Mouse (Mus musculus): ENCODE results near the gene Ubqln4. TPM values are rescaled to one million over a fixed set of nuclear protein-coding genes. Genes with fewer than 3 reads are reported as not detected.

Gene Ubqln4
- total and polyA plus RNA-seq, 3 experiments: 43.6 to 171 (median 83.0) TPM

GRCm38 (mm10) chr3:88563442-88563841 lies 9.9 kb downstream of the Ubqln4 start:
- DNase-seq (ENCODE audit: low read depth, low spot score): no peak
- H3K9ac ChIP-seq (ENCODE audit: control insufficient read depth, low read depth, low read length, poor library complexity, severe bottlenecking): no peak overlapping the region
- no peaks in the 10 kb centered on the region for H3K27me3 ChIP-seq (ENCODE audit: control insufficient read depth in 1 of 2, insufficient read depth in 2 of 2, low read length in 2 of 2)
- H3K9me3 ChIP-seq (replicated peaks; ENCODE audit: insufficient read depth, low read length): no peaks in the 10 kb centered on the region
- no peaks in the 10 kb centered on the region for H3K79me2 ChIP-seq (ENCODE audit: control insufficient read depth, insufficient read depth, low read length, poor library complexity)
- H3K27ac ChIP-seq (ENCODE audit: control insufficient read depth, low read depth, low read length): no peak overlapping the region
- no peaks in the 10 kb centered on the region for H3K4me1 ChIP-seq (ENCODE audit: control insufficient read depth in 1 of 2, insufficient read depth in 2 of 2, low read length in 2 of 2)
- TF ChIP-seq POLR2AphosphoS5 (IDR thresholded peaks at IDR 0.05; ENCODE audit: borderline replicate concordance, low read depth, low read length) (no peak), SIN3A (IDR thresholded peaks at IDR 0.05; ENCODE audit: low read length) (no peak)
- H3K4me3 ChIP-seq (ENCODE audit: control insufficient read depth in 1 of 2, insufficient read depth in 1 of 2, low read depth in 2 of 2, low read length in 2 of 2): no peak overlapping the region
- H3K36me3 ChIP-seq (ENCODE audit: control insufficient read depth in 1 of 2, insufficient read depth in 2 of 2, low read length in 2 of 2): peaks cover 0 to 47% of the 10 kb centered on the region in 2 experiments; a peak in 2 of 4 replicates

DNA sequence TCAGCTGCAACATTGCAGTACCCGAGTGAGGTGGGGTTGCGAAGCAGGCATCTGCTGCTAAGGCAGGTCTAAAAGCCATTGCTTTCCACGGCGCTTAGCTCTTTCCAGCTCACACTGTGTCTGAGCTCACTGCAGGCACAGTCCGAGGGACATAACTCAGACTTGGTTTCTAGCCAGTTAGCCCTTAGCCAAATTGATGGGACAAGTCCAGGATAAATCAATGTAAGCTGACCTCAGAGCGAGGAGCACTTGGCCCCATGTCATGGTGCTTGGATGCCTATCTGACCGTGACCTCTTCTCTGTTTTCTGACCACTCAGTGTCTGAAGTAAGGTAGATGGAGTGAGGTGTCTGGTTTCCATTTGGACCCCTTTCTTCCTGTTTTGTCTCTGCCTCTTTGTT lies 10.4 kb downstream of the Ubqln4 start:
- no peaks in the 10 kb centered on the region for H3K9me3 ChIP-seq (replicated peaks; ENCODE audit: insufficient read depth, low read length)
- H3K79me2 ChIP-seq (ENCODE audit: control insufficient read depth, insufficient read depth, low read length, poor library complexity): no peaks in the 10 kb centered on the region
- H3K36me3 ChIP-seq (ENCODE audit: control insufficient read depth in 1 of 2, insufficient read depth in 2 of 2, low read length in 2 of 2): peaks cover 0 to 50% of the 10 kb centered on the region in 2 experiments; a peak in 2 of 4 replicates
- no peak for DNase-seq (ENCODE audit: low read depth, low spot score)
- H3K27me3 ChIP-seq (ENCODE audit: control insufficient read depth in 1 of 2, insufficient read depth in 2 of 2, low read length in 2 of 2): no peaks in the 10 kb centered on the region
- no peak for TF ChIP-seq ZMIZ1 (IDR thresholded peaks at IDR 0.05; ENCODE audit: low read depth, low read length)
- TF ChIP-seq ZKSCAN1 (IDR thresholded peaks at IDR 0.05; ENCODE audit: low read depth, low read length): no peak
- no peak for TF ChIP-seq MAFK (IDR thresholded peaks at IDR 0.05; ENCODE audit: borderline replicate concordance, low read depth, low read length)
- TF ChIP-seq HCFC1 (IDR thresholded peaks at IDR 0.05; ENCODE audit: low read depth, low read length): no peak
- TF ChIP-seq MYB (IDR thresholded peaks at IDR 0.05; ENCODE audit: low read depth, low read length): no peak
- TF ChIP-seq NELFE (IDR thresholded peaks at IDR 0.05; ENCODE audit: low read depth, low read length): no peak
- H3K27ac ChIP-seq (ENCODE audit: control insufficient read depth, low read depth, low read length): no peak overlapping the region
- H3K4me3 ChIP-seq (ENCODE audit: control insufficient read depth in 1 of 2, insufficient read depth in 1 of 2, low read depth in 2 of 2, low read length in 2 of 2): no peak overlapping the region
- no peak overlapping the region for H3K9ac ChIP-seq (ENCODE audit: control insufficient read depth, low read depth, low read length, poor library complexity, severe bottlenecking)
- no peaks in the 10 kb centered on the region for H3K4me1 ChIP-seq (ENCODE audit: control insufficient read depth in 1 of 2, insufficient read depth in 2 of 2, low read length in 2 of 2)

DNA sequence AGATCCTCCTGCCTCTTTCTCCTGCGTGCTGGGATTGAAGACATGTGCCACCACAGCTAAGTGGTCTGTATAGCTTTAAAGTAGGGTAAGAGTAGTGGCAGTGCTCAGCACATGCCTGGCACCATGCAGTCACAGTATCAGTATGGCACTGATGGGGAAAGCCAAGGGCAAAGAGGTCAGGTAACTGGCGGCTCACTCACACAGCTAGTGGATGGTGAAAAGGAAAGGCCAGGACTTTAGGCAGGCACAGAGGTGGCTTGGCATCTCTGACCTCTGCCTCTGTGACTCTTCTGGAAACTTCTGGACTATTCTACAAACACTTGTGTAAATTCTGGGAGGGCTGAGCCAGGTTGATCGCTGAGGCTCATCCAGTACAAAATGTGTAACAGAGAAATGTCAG lies 12.6 kb downstream of the Ubqln4 start:
- Histone ChIP-seq H3K4me3 (ENCODE audit: control insufficient read depth in 1 of 2, insufficient read depth in 1 of 2, low read depth in 2 of 2, low read length in 2 of 2) (no peak overlapping the region), H3K27me3 (ENCODE audit: control insufficient read depth in 1 of 2, insufficient read depth in 2 of 2, low read length in 2 of 2) (no peaks in the 10 kb centered on the region), H3K9ac (ENCODE audit: control insufficient read depth, low read depth, low read length, poor library complexity, severe bottlenecking) (no peak overlapping the region), H3K36me3 (ENCODE audit: control insufficient read depth in 1 of 2, insufficient read depth in 2 of 2, low read length in 2 of 2) (peaks cover 0 to 36% of the 10 kb centered on the region in 2 experiments; a peak in 2 of 4 replicates), H3K27ac (ENCODE audit: control insufficient read depth, low read depth, low read length) (no peak overlapping the region), H3K9me3 (replicated peaks; ENCODE audit: insufficient read depth, low read length) (no peaks in the 10 kb centered on the region), H3K79me2 (ENCODE audit: control insufficient read depth, insufficient read depth, low read length, poor library complexity) (no peaks in the 10 kb centered on the region), H3K4me1 (ENCODE audit: control insufficient read depth in 1 of 2, insufficient read depth in 2 of 2, low read length in 2 of 2) (no peaks in the 10 kb centered on the region)
- no peak for TF ChIP-seq MEF2A (IDR thresholded peaks at IDR 0.05; ENCODE audit: extremely low read depth, insufficient replicate concordance, low read depth, low read length, poor library complexity, severe bottlenecking)
- no peak for TF ChIP-seq MXI1 (IDR thresholded peaks at IDR 0.05; ENCODE audit: low read depth, low read length)
- no peak for TF ChIP-seq EP300 (IDR thresholded peaks at IDR 0.05; ENCODE audit: low read depth in 1 of 2, low read length in 2 of 2)
- TF ChIP-seq POLR2A (IDR thresholded peaks at IDR 0.05; ENCODE audit: control insufficient read depth in 1 of 2, insufficient read depth in 1 of 2, low read depth in 1 of 2, low read length in 2 of 2, poor library complexity in 1 of 2): no peak
- no peak for TF ChIP-seq MAFK (IDR thresholded peaks at IDR 0.05; ENCODE audit: borderline replicate concordance, low read depth, low read length)
- TF ChIP-seq ETS1 (IDR thresholded peaks at IDR 0.05; ENCODE audit: low read depth, low read length): no peak
- no peak for TF ChIP-seq NRF1 (IDR thresholded peaks at IDR 0.05; ENCODE audit: insufficient read depth, low read depth, low read length, poor library complexity, severe bottlenecking)
- no peak for TF ChIP-seq CHD1 (IDR thresholded peaks at IDR 0.05; ENCODE audit: low read depth, low read length)
- no peak for TF ChIP-seq NELFE (IDR thresholded peaks at IDR 0.05; ENCODE audit: low read depth, low read length)
- TF ChIP-seq GATA1 (IDR thresholded peaks at IDR 0.05; ENCODE audit: low read depth, low read length): no peak
- TF ChIP-seq TAL1 (IDR thresholded peaks at IDR 0.05; ENCODE audit: low read length): no peak
- no peak for TF ChIP-seq MYB (IDR thresholded peaks at IDR 0.05; ENCODE audit: low read depth, low read length)
- no peak for TF ChIP-seq E2F4 (IDR thresholded peaks at IDR 0.05; ENCODE audit: borderline replicate concordance, low read depth, low read length)
- TF ChIP-seq ELF1 (IDR thresholded peaks at IDR 0.05; ENCODE audit: low read depth, low read length): no peak
- no peak for TF ChIP-seq SMC3 (IDR thresholded peaks at IDR 0.05; ENCODE audit: low read depth, low read length)
- TF ChIP-seq ZKSCAN1 (IDR thresholded peaks at IDR 0.05; ENCODE audit: low read depth, low read length): no peak
- DNase-seq (ENCODE audit: low read depth, low spot score): no peak

Measured in MEL (cell line).